Mouse (Mus musculus) hindbrain, embryonic 16.5 days (tissue): ENCODE measurements at regions not wholly inside any gene's neighbourhood (a gene's known extent, or its start where the extent isn't known, plus 50 kb on each side); places are given as distances from the start of the nearest gene placed in this dataset.
A peak's percentile ranks its signal among the peaks of the same experiment; 100 is the strongest.

ENCODE experiments used
- ATAC-seq: fragments of 200-750 bp; cut with Nextera tagmentation; 2 replicates; pipeline ENCODE4 v1.8.0; 2017; ENCODE audit warnings: moderate TSS enrichment, moderate library complexity
- H3K27ac ChIP-seq: fragments of 300-500 bp; sonication (generic); 2 replicates; pipeline ENCODE4 v1.5.1; 2014; ENCODE audit warnings: low read depth, mild to moderate bottlenecking, control low read depth, low read length, moderate library complexity
- H3K27me3 ChIP-seq: fragments of 300-500 bp; sonication (generic); replicated peaks from 2 replicates; pipeline ENCODE4 v1.6.1; 2014; ENCODE audit warnings: low read length; ENCODE audit not compliant: control insufficient read depth, insufficient read depth
- H3K36me3 ChIP-seq: fragments of 300-500 bp; sonication (generic); 2 replicates; pipeline ENCODE4 v1.6.1; 2014; ENCODE audit warnings: mild to moderate bottlenecking, low read length, moderate library complexity, mixed read lengths; ENCODE audit not compliant: control insufficient read depth, insufficient read depth
- H3K4me1 ChIP-seq: fragments of 300-500 bp; sonication (generic); 2 replicates; pipeline ENCODE4 v1.6.1; 2014; ENCODE audit warnings: low read depth, low read length; ENCODE audit not compliant: control insufficient read depth, insufficient read depth
- H3K4me2 ChIP-seq: fragments of 300-500 bp; sonication (generic); 2 replicates; pipeline ENCODE4 v1.6.1; 2014; ENCODE audit warnings: mild to moderate bottlenecking, low read length, control low read depth, moderate library complexity
- H3K4me3 ChIP-seq: fragments of 300-500 bp; sonication (generic); 2 replicates; pipeline ENCODE4 v1.5.1; 2014; ENCODE audit warnings: mild to moderate bottlenecking, low read length, control low read depth, moderate library complexity
- H3K9ac ChIP-seq: fragments of 300-500 bp; sonication (generic); 2 replicates; pipeline ENCODE4 v1.6.1; 2014; ENCODE audit warnings: low read depth, mild to moderate bottlenecking, control low read depth, low read length, moderate library complexity
- H3K9me3 ChIP-seq: fragments of 300-500 bp; sonication (generic); 2 replicates; pipeline ENCODE4 v1.6.1; 2014; ENCODE audit warnings: mild to moderate bottlenecking, low read length, moderate library complexity; ENCODE audit not compliant: control insufficient read depth
- WGBS: fragments of 180-500 bp; shearing (Covaris S2); extraction: QIAGEN DNeasy Blood & Tissue Kit; methylation state at CpG from one replicate; pipeline ENCODE4 v1.1.7; 2014; 5-methylcytosine and 5-hydroxymethylcytosine counted together

DNA sequence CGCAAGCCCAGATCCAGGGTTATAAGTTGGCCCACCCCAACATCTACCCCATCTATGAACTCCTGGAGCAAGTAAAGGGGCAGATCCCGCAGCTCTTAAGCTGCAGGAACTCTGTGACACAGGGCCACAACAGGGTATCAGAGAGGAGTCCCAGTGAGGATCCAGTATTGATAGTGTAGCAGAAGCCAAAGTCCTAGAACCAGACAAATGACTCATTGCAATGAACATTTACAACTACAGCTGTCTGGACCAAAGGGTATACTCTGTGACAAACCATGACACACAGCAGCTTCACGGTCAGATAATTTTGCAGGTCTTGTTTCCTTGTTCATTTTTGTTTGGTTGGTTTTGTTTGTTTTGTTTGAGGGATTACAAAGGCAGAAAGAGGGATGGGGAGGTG is 149.1 kb upstream of the Usp25 start:
- no peaks in the 10 kb centered on the region for H3K27me3 ChIP-seq
- peaks cover 7% of the 10 kb centered on the region; the same call in 1 of the 2 replicates for H3K4me1 ChIP-seq
- no peak overlapping the region for H3K9ac ChIP-seq
- no peak overlapping the region for H3K27ac ChIP-seq
- H3K9me3 ChIP-seq: no peaks in the 10 kb centered on the region
- no peak overlapping the region for H3K4me3 ChIP-seq
- WGBS: 97% methylated on average over 3 of the region's 3 CpGs
- H3K4me2 ChIP-seq: no peak overlapping the region
- ATAC-seq: no peak
- no peaks in the 10 kb centered on the region for H3K36me3 ChIP-seq

DNA sequence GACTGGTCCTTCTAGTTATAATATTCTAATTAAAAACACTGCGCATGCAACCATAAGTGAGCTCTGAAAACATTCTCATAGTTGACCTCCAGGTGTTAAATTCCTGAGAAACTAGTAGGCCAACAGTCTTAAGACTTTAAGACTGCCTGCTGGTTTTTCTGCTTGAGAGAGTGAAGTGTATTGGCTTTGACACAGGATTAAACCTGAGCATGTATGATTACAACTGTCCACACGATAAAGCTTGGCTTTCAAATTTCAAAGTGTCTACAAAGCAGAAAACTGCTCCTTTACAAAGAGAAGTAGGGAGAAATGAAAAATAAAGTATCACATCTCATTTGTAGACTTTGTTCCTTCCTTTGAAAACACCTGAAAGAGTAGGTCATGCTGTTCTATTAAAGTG is 157.7 kb upstream of the Usp25 start:
- WGBS: 80% methylated on average over 2 of the region's 2 CpGs
- H3K9ac ChIP-seq: no peak overlapping the region
- no peaks in the 10 kb centered on the region for H3K27me3 ChIP-seq
- H3K27ac ChIP-seq: no peak overlapping the region
- no peak overlapping the region for H3K4me3 ChIP-seq
- no peaks in the 10 kb centered on the region for H3K9me3 ChIP-seq
- H3K4me2 ChIP-seq: no peak overlapping the region
- no peak for ATAC-seq
- no peaks in the 10 kb centered on the region for H3K36me3 ChIP-seq
- H3K4me1 ChIP-seq: no peaks in the 10 kb centered on the region

DNA sequence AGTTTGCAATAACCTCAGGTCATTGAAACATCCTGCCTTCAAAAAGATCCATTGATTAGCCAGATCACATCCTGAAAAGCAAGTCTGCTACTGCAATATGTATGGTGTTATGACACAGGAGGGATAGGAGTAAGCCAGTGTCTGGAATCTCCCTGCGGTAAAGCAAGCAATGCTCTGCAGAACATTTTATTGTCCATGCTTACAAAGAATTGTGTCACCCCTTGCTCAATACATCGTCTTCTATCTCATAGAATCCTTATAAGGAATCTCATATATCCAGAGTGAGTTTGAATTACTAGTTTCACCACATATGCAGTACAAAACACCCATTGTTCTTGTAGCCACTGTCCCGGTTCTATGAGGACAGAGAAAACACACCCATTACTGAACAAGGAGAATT is 162.1 kb upstream of the Usp25 start:
- Histone ChIP-seq H3K4me2 (no peak overlapping the region), H3K9ac (no peak overlapping the region), H3K9me3 (no peaks in the 10 kb centered on the region), H3K4me3 (no peak overlapping the region), H3K27ac (no peak overlapping the region), H3K36me3 (no peaks in the 10 kb centered on the region), H3K27me3 (no peaks in the 10 kb centered on the region), H3K4me1 (no peaks in the 10 kb centered on the region)
- 70% methylated on average over 3 of the region's 3 CpGs for WGBS
- ATAC-seq: no peak

DNA sequence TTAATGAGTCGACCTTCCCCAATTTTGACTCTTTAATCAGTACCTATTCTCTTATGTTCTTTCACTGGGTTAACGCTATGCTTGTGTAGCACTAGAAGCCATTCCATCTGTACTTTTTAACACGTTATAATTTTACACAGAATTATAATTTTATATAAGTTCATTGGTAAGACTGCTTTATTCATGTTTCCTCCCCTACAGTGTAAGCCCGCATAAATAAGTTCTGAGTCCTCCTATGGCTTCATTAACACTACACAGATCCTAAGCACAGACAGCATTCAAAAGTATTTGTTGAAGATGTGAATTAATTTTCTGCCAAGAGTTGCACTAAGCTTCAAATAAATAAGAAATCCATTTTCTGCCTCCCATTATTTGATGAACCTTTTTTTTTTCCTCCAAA is 176.1 kb upstream of the Usp25 start:
- no peak overlapping the region for H3K9ac ChIP-seq
- H3K36me3 ChIP-seq: no peaks in the 10 kb centered on the region
- H3K4me1 ChIP-seq: no peaks in the 10 kb centered on the region
- H3K4me3 ChIP-seq: no peak overlapping the region
- 92% methylated on average over 4 of the region's 4 CpGs for WGBS
- H3K9me3 ChIP-seq: no peaks in the 10 kb centered on the region
- no peak overlapping the region for H3K4me2 ChIP-seq
- no peaks in the 10 kb centered on the region for H3K27me3 ChIP-seq
- ATAC-seq: no peak
- H3K27ac ChIP-seq: no peak overlapping the region

DNA sequence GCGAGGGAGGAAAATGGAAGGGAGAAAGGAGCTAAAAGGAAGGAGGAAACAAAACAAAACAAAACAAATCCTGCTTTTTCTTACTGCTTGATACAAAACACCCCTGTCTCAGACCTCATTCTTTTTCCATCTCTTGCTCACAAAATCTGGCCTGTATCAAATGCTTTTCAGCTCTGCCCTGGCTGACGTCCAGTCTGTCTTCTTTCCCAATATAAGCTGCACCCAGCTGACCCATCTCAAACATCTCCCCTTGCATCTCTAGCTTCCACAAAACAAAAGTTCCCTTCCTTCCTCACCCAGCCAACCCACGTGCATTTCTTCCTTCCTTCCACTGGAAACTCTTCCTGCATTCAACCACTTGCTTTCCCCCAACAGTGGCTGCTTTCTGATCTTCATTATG is 183.1 kb upstream of the Usp25 start:
- H3K4me1 ChIP-seq: no peaks in the 10 kb centered on the region
- no peak for ATAC-seq
- H3K9ac ChIP-seq: no peak overlapping the region
- H3K9me3 ChIP-seq: peaks cover 3% of the 10 kb centered on the region; the same call in 1 of the 2 replicates
- WGBS: 25% methylated on average over 3 of the region's 3 CpGs
- no peaks in the 10 kb centered on the region for H3K27me3 ChIP-seq
- H3K36me3 ChIP-seq: no peaks in the 10 kb centered on the region
- H3K4me3 ChIP-seq: no peak overlapping the region
- no peak overlapping the region for H3K27ac ChIP-seq
- H3K4me2 ChIP-seq: no peak overlapping the region

DNA sequence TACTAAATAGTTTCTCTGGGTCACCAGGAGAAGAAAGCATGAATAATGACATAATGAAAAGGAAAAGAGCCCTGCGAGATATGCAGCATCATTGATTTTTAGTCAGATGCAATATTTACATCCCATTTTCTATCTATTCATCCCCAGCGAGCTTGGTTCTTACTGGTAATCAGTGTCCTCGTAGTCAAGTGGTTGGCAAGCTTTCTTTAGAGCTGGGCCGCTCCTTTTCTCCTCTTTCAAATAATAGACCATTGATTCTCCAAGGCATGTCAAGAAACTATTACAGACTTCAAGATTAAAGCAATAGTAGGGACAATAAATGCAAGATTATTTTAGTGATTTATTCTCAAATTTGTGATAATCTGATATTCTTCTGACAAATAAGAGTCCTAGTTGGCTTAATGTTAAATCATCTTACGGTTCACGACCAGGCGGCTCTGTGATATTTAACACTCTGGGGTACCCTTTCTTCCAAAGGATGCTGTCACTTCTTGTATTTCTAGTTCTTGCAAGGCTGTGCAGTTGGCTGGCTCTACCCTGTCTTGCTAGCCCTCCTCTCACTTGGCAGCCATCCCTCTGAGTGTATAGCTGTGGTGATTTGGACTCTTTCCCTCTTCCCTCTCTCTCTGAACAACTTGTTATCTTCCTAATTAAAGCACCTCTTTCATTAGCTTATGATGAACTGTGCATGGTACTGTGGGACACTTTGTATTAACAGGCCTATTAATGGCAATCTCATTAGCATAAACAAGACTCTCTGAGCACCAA is 185.6 kb upstream of the Usp25 start:
- 62% methylated on average over 7 of the region's 7 CpGs for WGBS
- Histone ChIP-seq H3K4me1 (no peaks in the 10 kb centered on the region), H3K36me3 (no peaks in the 10 kb centered on the region), H3K4me2 (no peak overlapping the region), H3K9ac (no peak overlapping the region), H3K27ac (no peak overlapping the region), H3K9me3 (peaks cover 3% of the 10 kb centered on the region; the same call in 1 of the 2 replicates), H3K27me3 (no peaks in the 10 kb centered on the region), H3K4me3 (no peak overlapping the region)
- peak; percentile 89 for ATAC-seq

DNA sequence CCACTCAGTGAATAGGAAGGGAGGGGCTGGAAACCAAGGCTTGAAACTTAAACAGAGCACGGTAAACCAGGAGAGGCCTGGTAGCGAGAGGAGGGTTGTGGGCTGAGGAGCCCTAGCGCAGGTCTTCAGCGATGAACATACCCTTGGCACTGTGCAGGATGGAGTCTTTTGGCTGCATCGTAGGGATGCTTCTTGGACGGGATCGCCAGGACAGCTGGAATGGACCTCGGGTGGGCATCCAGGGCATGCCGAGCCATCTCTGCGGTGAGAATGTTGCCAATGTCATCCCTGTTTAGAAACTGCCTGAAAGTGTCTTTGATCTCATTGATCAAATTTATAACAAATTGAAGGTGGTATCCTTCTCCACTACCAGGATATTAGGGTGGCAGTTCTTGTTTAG is 192.2 kb upstream of the Usp25 start:
- no peaks in the 10 kb centered on the region for H3K27me3 ChIP-seq
- peaks cover 3% of the 10 kb centered on the region; the same call in 1 of the 2 replicates for H3K9me3 ChIP-seq
- H3K36me3 ChIP-seq: no peaks in the 10 kb centered on the region
- no peak overlapping the region for H3K9ac ChIP-seq
- H3K4me3 ChIP-seq: no peak overlapping the region
- no peaks in the 10 kb centered on the region for H3K4me1 ChIP-seq
- ATAC-seq: no peak
- 90% methylated on average over 10 of the region's 10 CpGs for WGBS
- H3K27ac ChIP-seq: no peak overlapping the region
- no peak overlapping the region for H3K4me2 ChIP-seq

DNA sequence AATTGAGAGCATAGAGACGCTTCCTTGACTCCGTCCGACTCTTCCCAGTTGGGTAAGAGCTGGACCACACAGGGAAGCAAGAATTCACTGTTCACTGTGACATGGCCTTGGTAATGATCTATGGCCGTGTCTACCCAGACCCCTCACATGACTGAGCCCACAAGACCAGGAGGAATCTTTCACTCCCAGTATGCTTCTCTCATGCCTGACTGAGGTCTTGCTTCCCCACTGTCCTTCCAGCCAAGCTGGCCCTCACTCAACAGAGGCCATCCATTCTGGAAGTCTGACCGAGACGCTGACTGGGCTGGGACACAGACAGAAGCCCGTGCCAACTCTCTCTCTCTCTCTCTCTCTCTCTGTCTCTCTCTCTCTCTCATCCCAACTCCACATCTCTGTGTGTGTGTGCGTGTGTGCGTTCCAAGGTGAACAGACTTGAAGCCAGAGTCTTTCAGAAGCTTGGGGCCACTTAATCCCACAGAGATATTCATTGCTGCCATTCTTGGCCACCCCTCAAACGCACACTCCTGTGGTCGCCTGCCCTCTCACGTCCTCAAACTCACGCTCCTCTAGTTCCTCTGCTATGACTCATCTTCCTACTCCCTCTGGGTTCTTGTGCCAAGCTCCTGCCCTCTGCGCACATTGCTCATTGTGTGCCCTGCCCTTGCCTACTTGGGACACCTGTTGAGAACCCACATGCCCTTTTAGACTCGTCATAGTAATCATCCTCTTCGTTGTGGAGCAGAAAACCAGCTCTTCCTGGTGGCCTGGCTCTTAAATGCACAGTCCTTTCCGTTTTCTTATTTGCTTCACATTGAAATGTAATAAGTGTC is 197.2 kb upstream of the Usp25 start:
- H3K4me3 ChIP-seq: no peak overlapping the region
- 88% methylated on average over 17 of the region's 17 CpGs for WGBS
- H3K4me2 ChIP-seq: no peak overlapping the region
- H3K36me3 ChIP-seq: no peaks in the 10 kb centered on the region
- H3K27ac ChIP-seq: no peak overlapping the region
- no peaks in the 10 kb centered on the region for H3K27me3 ChIP-seq
- H3K9me3 ChIP-seq: no peaks in the 10 kb centered on the region
- H3K9ac ChIP-seq: no peak overlapping the region
- ATAC-seq: no peak
- H3K4me1 ChIP-seq: no peaks in the 10 kb centered on the region

DNA sequence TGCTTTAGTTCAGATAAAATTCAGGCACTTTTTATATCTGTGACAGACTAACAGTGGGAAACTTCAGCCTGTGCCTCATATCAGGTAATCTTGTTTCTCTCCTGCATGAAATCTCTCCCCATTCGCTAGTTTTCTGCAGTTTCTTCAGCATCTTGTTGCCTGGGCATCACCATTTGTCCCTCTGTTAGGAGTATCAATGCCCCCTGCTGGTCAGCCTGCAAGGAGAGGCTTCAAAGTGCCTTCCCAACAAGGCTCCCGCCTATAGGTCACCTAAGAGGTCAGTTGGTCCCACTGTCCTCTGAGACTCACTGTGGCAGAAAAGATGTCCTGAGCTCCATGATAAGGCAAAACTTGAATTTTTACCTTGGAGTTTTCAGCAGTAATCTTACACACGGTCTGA is 209.8 kb upstream of the Usp25 start:
- no peak for ATAC-seq
- 26% methylated on average over 3 of the region's 3 CpGs for WGBS
- no peaks in the 10 kb centered on the region for H3K9me3 ChIP-seq

More for the DNA sequence above, 209.8 kb upstream of the Usp25 start:
- no peak overlapping the region for H3K4me2 ChIP-seq
- no peak overlapping the region for H3K4me3 ChIP-seq
- H3K27me3 ChIP-seq: no peaks in the 10 kb centered on the region
- H3K4me1 ChIP-seq: no peaks in the 10 kb centered on the region
- H3K27ac ChIP-seq: no peak overlapping the region
- H3K36me3 ChIP-seq: no peaks in the 10 kb centered on the region
- H3K9ac ChIP-seq: no peak overlapping the region
